Mouse (Mus musculus) natural killer cell, adult 2 months (primary cell): ENCODE results near the gene 1700019N19Rik.
A peak's percentile ranks its signal among the peaks of the same experiment; 100 is the strongest.

ENCODE experiments used
- DNase-seq, 2 experiments: peaks; one replicate each; pipeline ENCODE4 v3.0.0; 2022; ENCODE audit warnings: low spot score in 2 of 2

1700019N19Rik gene

DNA sequence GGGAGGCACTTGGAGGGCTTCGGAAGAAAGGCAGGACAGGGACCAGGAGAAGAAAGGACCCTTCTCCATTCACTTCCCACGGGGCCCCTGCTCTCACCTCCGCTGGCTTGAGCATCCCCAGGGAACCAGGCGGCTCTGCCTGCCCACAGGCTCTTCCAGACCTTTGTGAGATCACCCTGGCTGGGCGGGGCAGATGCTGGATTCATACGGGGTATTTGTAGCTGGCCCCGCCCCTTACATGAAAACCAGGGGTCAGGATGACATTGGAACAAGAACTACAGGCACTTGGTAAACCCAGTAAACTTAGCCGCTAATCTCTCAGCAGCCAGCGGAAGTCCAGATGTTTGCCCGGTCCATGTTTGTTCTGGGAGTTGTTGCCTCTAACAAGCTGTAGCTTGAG is at the start of gene 1700019N19Rik:
Gene 1700019N19Rik (minus strand): TSS at position 178 of the 400 bp plus-strand sequence.
- DNase-seq, result no peak

DNA sequence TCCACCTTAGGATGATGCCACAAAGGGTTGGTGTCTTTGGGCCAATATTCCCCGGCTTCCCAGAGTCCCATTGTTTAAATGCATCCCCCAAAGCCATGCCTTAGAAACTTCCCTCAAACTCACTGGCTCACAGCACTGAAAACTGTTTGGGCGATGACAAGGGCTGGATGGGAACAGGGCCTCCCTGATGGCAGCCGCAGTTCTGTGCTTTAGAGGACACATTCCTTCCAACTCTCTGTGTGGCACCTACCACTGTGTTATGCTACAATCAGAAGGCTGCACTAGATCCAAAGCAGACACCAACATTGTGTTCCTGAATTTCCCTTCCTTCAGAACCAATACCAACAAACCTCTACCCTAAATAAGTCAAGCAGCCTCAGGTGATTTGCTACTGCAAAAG is 49.3 kb upstream of the 1700019N19Rik start:
- DNase-seq, result no peak

DNA sequence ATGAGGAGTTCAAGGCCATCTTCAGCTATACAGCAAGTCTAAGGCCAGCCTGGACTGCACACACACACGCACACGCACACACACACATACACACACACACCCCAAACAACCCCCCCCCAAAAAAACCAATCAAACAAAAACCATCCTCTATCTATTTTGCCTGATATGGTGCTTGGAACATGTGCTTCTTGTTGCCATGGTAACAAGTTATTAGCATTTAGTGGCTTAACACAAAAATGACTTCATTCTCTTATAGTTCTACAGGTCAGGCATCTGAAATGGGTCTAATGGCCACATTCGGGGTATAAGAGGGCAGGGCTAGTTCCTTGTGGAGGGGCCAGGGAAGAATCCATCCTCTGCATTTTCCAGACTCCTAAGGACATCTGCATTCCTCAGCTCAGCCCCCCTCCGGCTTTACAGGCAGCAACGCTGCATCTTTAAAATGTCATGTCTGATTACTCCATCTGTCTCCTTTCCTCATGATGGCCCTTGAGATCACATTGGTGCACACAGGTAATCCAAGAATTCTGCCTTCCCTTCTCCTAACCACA is 46.5 kb upstream of the 1700019N19Rik start:
- DNase-seq, result no peak

DNA sequence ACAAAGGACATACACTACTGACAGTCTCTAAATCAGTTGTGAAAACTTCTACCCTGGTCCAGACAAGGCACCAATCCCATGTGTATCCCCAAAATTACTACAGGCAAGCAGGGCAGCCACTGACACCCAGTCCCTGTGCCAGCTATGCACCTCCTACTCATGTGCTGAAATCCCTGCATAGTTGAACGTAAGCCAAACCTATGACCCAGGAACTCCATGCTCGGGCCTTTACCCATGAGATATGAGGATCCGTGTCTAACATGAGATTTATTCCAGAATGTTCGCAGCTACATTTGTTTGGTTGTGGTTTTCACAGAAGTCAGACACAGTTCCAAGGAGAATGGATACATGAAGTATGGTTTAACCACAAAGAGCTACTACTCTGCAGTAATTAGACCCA is 45.5 kb upstream of the 1700019N19Rik start:
- DNase-seq, result no peak

DNA sequence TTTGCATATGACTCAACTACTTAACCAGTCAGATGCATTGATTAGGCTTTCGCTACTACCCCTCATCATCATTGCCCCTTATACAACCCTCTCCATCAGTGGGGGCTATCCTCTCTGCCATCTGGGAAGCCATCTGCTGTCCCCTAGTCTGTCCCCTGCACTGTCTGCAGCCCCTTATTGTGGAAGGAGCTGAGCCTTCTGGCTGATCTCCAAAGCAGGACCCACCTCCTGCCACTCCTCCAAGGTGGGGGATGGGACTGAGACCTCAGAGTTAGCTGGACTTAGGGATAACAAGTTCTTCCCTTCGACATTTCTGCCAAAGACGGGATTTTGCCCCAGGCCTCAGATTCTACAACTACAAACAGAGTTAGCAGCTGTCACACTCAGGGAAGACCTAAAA is 45.1 kb upstream of the 1700019N19Rik start:
- DNase-seq, result no peak

DNA sequence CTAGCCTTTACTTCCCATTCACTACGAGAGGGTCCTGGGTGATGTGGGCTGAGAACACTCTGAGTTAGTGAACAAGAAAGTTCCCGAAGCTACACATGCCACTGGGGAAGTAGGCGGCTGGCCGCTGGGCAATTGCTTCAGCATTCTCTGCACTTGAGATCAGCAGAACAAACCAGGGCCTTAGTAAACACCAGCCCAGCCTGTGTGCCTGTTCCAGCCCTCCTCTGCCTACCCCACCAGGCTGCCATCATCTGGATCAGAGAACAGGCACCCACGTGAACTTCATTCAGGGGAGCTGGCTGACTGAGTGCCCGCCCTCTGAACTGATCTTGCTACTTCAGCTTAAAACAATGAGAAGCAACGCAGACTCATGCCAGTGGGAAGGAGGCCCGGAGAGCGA is 44.4 kb upstream of the 1700019N19Rik start:
- DNase-seq, result no peak

DNA sequence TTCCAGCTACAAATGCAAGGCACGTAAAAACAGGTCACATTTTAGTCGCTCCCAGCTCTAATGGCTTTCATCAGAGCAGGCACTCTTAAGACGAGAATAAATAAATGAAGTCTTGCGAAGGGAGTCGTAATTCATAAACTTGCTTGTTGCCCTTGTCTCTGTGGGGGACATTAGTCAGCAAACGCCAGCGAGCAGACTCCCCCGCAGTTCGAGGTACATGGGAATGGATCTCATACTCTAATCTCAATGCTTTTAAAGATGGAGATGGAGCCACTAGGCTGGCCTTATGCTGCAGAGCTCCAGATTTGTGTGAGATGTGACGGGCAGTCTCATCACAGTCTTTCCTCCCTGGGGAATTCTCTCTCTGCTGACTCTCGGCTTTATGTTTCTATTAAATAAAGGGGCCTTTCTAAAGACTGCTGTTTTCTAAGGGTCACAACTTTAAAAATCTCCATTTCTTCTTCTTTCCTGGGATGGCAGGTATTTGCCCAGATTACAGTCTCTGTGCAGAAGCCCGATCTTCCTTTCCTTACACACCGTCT is 39.4 kb upstream of the 1700019N19Rik start:
- DNase-seq, result no peak

DNA sequence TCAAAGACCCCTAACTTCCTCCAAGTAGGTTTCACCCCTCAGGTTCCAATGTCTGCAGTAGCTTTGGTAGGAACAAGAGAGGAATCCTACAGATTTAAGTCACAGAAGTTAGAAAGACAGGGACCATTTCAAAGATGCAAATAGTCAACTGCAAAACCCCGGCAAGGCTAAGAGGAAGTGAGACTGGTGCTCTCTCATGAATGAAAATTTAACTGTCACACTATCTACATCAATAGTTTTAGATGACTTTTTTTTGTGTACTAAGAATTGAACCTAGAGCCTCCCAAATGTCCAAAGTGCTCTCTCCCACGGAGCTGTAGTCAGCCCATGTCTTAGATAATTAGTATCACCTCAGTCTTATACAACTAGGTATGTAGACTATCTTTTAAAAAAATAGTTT is 38.7 kb upstream of the 1700019N19Rik start:
- peak in 1 of 2 experiments; percentile 12 for DNase-seq

DNA sequence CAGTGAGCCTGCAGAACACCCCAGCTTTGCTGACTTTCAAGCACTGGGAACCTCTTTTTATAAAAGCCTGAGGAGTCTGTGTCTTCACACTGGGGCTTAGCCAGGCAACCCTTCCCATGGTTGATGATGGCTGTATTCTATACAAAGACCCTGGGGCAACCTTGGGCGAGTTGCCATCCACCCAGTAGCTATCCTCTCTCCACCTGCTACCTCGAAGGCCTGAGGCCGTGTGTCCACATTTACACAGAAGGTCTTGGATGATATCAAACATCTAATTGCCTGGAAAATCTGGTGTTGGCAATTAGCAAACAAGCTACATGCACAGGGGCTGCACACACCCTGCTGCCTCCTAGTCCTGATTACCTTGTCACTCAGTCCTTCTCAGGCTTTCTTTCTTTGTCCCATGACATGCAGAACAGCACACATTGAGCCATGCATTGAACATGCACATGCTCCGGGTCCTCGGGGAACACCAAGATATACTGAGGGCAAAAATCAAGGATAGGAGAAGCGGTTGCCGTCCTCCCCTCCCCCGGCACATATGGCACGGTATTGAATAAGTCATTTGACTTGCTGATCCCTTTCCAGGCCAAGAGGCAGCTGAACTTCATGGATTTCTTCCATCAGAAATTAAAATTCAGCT is 37.1 kb upstream of the 1700019N19Rik start:
- DNase-seq, result no peak

DNA sequence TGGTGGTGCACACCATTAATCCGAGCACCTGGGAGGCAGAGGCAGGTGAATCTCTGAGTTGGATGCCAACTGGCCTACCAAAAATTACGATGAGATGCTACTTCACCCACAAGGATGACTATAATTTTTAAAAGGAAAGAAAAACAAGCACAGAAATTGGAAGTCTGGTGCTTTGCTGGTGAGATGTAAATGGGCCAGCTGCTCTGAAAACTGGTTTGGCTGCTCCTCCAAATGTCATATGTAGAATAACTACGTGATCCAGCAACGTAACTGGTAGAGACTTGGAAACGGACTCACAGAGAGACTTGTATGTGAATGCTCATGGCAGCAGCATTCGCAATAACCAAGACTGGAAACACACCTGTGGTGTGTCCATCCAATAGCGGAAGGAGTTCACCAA is 35.9 kb upstream of the 1700019N19Rik start:
- DNase-seq, result no peak

DNA sequence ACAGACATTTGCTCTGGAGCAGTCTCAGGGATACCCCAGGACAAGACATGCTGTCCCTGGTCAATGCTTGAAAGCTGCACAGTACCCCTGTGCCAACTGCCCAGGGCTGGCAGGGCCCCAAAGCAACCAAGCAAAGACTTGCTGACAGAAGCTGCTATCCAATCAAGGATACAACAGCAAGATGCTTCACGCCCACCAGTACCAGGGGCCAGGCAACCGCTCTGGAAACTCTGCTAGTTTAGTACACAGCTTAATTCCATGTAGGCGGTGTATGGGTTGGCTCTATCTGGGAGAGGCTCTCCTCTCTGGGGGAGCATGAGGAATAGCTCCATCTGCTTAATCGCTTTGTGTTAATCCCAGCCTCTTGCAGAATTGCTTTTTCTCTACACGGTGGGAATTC is 35.3 kb upstream of the 1700019N19Rik start:
- DNase-seq, result no peak

DNA sequence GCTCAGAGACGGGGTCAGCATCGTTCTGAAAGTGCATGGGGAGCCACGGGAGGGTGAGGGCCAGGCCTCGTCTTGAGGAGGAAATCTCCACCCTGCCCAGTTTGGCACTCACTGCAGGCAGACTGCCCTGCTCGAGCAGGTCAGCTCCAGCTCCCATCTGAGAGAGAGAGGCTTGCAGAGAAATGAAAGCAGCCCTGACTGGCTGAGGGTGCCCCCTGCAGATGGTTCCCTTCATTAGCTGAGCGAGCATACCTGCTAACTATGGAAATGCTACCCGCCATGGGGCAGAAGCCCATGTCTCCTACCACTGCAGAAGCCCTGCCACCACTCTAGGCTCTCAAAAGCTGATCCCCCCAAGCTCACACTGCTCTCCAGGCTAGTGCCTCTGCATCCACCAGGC is 33.4 kb upstream of the 1700019N19Rik start:
- no peak for DNase-seq

DNA sequence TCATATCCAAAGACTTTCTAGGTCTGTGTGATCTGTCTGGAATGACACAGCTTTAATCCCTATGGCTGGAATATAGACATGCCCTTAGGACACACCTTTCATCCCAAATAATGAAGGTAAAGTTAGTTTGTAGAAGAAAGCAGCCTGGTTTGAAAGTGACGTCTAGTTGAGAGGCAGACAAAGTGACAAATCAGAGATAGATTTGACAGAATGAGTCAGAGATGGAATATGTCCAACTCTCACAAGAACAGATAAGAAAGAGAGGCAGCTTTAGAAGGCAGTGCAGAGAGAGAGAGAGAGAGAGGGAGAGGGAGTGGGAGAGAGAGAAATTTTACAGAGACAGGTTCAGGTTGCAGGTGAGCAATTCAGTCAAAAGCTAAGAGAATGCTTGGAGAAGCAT is 30.1 kb upstream of the 1700019N19Rik start:
- DNase-seq, result no peak

DNA sequence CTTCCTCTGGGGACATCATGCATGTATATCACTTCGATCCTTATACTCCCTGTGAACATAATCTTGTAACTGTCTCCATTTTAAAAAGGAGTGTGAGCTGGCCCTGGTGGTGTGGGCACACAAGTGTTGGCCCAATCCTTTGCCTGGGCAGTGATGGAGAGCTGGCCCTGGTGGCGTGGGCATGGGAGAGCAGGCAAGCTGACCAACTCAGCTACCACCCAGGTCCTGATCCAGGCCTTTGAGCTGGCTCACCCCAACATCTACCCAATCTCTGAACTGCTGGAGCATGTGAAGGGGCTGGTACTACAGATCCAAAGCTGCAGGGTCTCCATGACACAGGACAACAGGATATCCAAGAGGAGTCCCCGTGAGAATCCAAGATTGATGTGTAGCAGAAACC is 29.0 kb upstream of the 1700019N19Rik start:
- no peak for DNase-seq

DNA sequence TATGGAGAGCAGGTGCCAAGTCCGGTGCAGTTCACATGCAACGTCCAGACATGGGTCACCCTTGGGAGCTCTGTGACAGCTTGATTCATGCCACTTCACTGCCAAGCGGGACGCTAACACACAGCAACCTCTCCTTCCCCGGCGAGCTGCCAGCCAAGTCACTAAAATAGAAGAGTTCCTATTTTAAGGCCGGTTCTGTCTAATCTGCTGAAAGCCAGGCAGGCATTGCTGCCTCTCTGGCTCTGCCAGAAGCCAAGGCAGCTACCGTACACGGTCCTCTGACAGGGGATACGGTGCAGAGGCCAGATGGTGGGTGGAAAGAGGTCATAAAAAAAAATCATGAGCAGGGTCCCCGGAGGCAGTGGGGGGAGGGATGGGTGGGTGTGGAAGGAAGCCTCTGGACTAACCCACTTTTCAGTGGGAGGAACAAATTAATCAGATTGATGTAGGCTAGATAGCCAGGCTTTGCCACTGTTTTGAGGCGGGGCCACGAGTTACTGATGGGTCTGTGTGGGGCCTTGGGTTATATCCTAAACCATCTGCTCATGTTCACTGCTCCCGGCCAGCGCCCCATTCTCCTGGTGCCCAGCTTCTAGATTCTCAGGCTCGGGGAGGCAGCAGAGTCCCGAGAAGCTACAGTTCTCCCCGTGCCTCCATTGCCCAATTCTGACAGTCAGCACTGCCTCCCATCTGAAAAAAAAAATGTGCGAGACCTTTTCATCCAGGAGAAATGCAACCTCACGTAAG is 28.4 kb upstream of the 1700019N19Rik start:
- DNase-seq, result no peak

DNA sequence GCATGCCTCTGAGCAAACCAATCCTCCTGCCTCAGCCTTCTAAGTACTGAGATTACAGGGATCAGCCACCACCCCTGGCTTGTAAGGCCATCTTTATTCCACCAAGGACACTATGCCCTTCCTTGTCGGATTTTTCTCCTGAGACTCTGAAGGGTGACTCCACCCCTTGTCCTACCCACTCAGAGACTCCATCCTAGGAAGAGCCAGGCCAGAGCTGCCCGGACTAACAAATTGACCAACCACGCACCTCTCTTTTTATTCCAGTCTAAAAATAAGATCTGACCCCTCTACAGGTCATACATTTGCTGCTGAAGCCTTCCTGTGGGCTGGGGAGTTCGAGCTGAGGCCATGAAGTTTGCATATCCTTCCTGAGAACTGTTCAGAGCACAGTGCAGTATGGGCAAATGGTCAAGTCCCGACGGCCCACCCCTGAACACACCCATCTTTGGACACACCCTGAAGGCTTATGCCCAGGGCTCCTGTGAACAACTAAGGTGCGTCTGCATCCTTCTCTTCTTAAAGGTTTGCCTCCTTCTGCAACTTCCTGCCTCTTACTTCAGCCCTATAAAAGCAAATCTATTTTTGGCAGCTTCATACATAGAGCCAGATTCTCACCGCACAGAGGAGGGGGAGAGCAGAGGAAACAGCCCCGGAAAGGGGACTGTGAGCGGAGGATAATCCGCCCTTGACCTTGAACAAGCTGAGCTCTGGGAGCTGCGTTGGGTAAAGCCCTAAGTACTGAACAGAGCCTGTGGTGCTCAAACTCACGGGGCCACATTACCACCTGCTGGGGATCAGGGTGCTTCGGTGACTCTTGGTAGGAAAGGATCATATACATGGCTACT is 24.5 kb upstream of the 1700019N19Rik start:
- DNase-seq, result no peak

DNA sequence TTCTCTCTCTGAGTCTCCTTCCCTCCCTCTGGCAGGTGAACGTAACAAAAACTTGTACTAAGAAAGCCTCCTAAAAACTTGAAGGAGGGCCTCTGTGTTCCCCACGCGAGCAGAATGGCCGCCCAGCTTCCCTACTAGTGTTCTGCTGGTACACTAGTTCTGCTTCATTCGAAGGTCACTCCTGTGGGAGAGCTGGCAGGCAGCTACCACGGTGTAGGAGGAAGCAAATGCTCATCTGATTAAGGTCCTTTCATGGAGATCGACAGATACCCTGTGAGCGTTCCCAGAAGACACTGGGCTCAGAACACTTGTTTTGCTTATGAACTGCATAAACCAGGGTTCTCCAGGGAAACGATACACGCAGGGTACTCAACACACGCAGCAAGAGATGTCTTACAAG is 23.1 kb upstream of the 1700019N19Rik start:
- DNase-seq, result no peak

DNA sequence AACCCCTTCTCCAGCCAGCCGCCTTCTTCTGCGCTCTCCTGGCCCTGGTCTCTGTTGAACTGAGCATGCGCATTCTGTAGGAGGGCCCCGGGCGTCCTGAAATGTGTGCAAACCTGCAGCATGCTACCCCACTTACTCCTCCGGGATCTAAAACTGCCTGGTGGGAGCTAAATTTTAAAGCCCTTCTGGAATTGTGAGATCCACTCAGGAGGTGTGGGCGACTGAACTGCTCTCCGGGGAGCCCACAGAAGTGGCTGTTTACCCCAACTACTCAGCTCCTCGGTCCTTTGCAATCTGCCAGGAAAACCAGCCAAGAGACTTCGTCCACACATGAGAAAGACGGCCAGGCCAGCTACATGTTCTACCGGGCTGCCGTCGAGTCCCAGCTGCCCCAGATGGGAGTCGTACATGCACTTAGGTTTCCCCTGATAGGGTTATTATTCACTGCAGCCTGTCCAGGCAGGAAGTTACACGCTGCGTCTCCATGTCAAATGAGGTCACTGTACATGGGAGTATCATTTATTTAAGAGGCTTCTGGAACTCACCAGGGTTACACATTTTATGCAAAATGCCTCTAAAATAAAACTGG is 22.3 kb upstream of the 1700019N19Rik start:
- DNase-seq, result no peak

DNA sequence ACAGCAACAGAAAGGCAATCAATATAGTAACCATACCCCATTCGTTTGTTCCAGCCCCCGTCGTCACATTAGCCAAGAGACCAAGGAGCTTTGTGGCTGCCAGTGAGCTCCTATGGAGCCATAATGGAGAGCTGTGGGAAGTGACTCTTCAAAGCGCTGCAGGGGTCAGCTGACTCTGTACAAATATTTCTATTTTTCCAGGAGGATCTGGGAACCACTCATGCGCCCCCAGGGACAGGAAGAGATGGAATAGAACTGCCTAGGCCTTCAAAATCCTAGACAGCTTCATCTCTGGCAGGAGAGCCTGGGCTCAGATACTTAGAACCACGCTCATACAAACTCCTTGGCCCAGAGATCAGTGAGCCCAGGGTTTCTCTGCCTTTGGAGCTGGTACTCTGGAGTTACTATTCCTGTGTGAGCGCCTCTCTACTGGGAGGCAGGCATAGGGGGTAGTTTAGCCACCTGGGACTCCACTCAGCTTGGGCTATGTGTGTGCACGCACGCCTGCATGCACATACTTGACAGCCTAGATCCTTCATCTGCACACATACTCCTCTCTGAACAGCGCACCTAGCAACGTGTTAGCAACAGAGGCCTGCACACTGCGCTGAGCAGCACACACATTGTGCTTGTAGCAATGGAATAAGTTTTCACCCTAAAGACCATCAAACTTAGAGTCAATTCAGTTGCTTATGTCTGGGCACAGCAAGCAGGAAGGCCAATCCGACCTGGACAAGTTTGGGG is 21.1 kb upstream of the 1700019N19Rik start:
- no peak for DNase-seq

DNA sequence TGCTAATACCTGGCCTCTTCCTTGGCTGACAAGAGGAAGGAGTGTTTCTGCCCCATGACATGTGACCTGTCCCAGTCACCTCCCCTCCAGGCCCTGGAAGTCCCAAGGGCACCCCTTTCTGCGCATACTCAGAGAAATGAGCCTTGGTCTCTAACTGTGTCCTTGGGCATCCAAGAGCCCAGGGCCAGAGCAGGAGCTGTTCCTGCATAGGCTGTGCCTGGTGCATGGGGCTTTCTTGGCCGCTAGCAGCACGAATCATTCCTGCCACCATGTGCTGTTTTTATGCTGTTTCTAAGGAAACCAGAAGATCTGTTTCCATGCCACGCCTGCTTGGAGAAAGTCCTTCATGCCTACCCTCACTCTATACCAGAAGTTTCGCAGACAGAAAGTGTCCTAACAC is 16.3 kb upstream of the 1700019N19Rik start:
- DNase-seq, result no peak

DNA sequence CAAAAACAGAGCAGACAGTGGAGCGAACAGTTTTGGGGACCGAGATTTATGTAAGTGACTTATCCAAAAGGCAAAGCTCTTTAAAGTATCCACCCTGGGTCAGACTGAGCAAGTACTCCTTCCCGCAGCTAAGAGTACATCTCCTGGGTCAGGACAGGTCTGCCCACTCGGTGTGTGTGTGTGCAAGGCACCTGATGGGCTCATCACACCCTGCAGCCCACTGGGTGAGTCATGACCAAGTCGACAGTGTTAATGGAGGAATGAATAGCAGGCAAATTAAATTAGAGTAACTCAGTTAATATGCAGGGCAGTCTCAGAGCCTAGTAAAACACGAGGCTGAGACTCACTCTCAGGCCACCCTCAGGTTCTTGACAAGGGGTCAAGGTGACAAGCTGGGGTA is 14.6 kb upstream of the 1700019N19Rik start:
- DNase-seq, result no peak
